26 mouse cellular contexts compared by ENCODE assay signal in genomic region chr3:152776363-152776762, GRCm38 (mm10).
DNase-seq lines count a peak whose midpoint lies in the region; ATAC-seq and TF ChIP-seq lines count a peak whose summit lies in the region.
"Had no signal": no experiment of that assay in that cellular context is flagged by ENCODE, and none has a peak within 500 bp of the region (broad histone marks: within the 10 kb centered on the region; RNA-seq: fewer than 3 reads in every experiment).

No protein-coding gene starts in this region.

- no peak overlapping the region for H3K9ac ChIP-seq in kidney, embryonic 16.5 days (replicated peaks; ENCODE audit: low read length)
- no peak overlapping the region for H3K9ac ChIP-seq in liver, embryonic 16.5 days (ENCODE audit: low read depth, low read length)
- no peak overlapping the region for H3K9ac ChIP-seq in lung, postnatal 0 days (replicated peaks; ENCODE audit: low read depth)
- H3K9ac ChIP-seq: forebrain, embryonic 15.5 days; heart, embryonic 13.5 days; hindbrain, embryonic 12.5 days; hindbrain, embryonic 15.5 days had no signal

- H3K27me3 ChIP-seq in kidney, embryonic 16.5 days (ENCODE audit: insufficient read depth, low read length), result no peaks in the 10 kb centered on the region
- H3K27me3 ChIP-seq in liver, embryonic 16.5 days (ENCODE audit: control insufficient read depth, insufficient read depth, low read depth, low read length), result no peaks in the 10 kb centered on the region
- H3K27me3 ChIP-seq in lung, postnatal 0 days (replicated peaks; ENCODE audit: insufficient read depth, low read length), result no peaks in the 10 kb centered on the region
- H3K27me3 ChIP-seq: CH12.LX; forebrain, embryonic 15.5 days; heart, embryonic 13.5 days; hindbrain, embryonic 12.5 days; hindbrain, embryonic 15.5 days; Patski had no signal

- no peak for TF ChIP-seq CTCF in lung, postnatal 0 days (IDR thresholded peaks at IDR 0.05)

- H3K4me1 ChIP-seq in kidney, embryonic 16.5 days (ENCODE audit: insufficient read depth, low read length), result no peaks in the 10 kb centered on the region
- no peaks in the 10 kb centered on the region for H3K4me1 ChIP-seq in liver, embryonic 16.5 days (ENCODE audit: control insufficient read depth, low read depth, low read length)
- H3K4me1 ChIP-seq in lung, postnatal 0 days (ENCODE audit: insufficient read depth, low read depth, low read length), result no peaks in the 10 kb centered on the region
- H3K4me1 ChIP-seq: forebrain, embryonic 10.5 days; heart, embryonic 10.5 days; heart, embryonic 13.5 days; hindbrain, embryonic 12.5 days; hindbrain, embryonic 15.5 days had no signal

- WGBS in kidney, embryonic 16.5 days, result 78% methylated on average over 6 of the region's 6 CpGs
- 67% methylated on average over 6 of the region's 6 CpGs for WGBS in liver, embryonic 16.5 days (ENCODE audit: insufficient replicate concordance)
- 74% methylated on average over 6 of the region's 6 CpGs for WGBS in lung, postnatal 0 days

- H3K27ac ChIP-seq in kidney, embryonic 16.5 days (ENCODE audit: low read length), result no peak overlapping the region
- no peak overlapping the region for H3K27ac ChIP-seq in liver, embryonic 16.5 days (ENCODE audit: low read length)
- H3K27ac ChIP-seq in lung, postnatal 0 days (ENCODE audit: low read length), result no peak overlapping the region
- H3K27ac ChIP-seq: forebrain, embryonic 10.5 days; forebrain, embryonic 15.5 days; heart, adult 2 months; heart, embryonic 10.5 days; heart, embryonic 13.5 days; hindbrain, embryonic 12.5 days; hindbrain, embryonic 15.5 days had no signal

- intact Hi-C loops in heart, postnatal 25 days (cut with DNase I), result no loop called here

- H3K4me3 ChIP-seq in kidney, embryonic 16.5 days (ENCODE audit: low read length), result no peak overlapping the region
- no peak overlapping the region for H3K4me3 ChIP-seq in liver, embryonic 16.5 days (ENCODE audit: low read depth, low read length)
- no peak overlapping the region for H3K4me3 ChIP-seq in lung, postnatal 0 days (ENCODE audit: low read depth, low read length)
- H3K4me3 ChIP-seq: forebrain, embryonic 10.5 days; forebrain, embryonic 15.5 days; heart, adult 2 months; heart, embryonic 10.5 days; heart, embryonic 13.5 days; hindbrain, embryonic 12.5 days; hindbrain, embryonic 15.5 days had no signal

- ATAC-seq in kidney, embryonic 16.5 days (ENCODE audit: low FRiP score, low TSS enrichment), result no peak
- peak; percentile 61 for ATAC-seq in liver, embryonic 16.5 days (ENCODE audit: low read depth)
- peak; percentile 12; the same call in 1 of the 2 replicates for ATAC-seq in lung, postnatal 0 days
- ATAC-seq: forebrain, embryonic 15.5 days; Patski had no signal

- no peak overlapping the region for H3K4me2 ChIP-seq in kidney, embryonic 16.5 days (replicated peaks; ENCODE audit: low read depth, low read length)
- no peak overlapping the region for H3K4me2 ChIP-seq in liver, embryonic 16.5 days (ENCODE audit: low read depth, low read length)
- no peak overlapping the region for H3K4me2 ChIP-seq in lung, postnatal 0 days (replicated peaks; ENCODE audit: low read depth, low read length)
- H3K4me2 ChIP-seq: forebrain, embryonic 15.5 days; heart, embryonic 13.5 days; hindbrain, embryonic 12.5 days; hindbrain, embryonic 15.5 days had no signal

- TF ChIP-seq EP300 in lung, postnatal 0 days (IDR thresholded peaks at IDR 0.05), result no peak

- no peaks in the 10 kb centered on the region for H3K9me3 ChIP-seq in kidney, embryonic 16.5 days (ENCODE audit: low read length)
- H3K9me3 ChIP-seq in liver, embryonic 16.5 days (replicated peaks; ENCODE audit: control insufficient read depth, low read length), result no peaks in the 10 kb centered on the region
- no peaks in the 10 kb centered on the region for H3K9me3 ChIP-seq in lung, postnatal 0 days (ENCODE audit: low read length)
- H3K9me3 ChIP-seq: forebrain, embryonic 10.5 days; forebrain, embryonic 15.5 days; G1E; heart, embryonic 10.5 days; heart, embryonic 13.5 days; hindbrain, embryonic 12.5 days; hindbrain, embryonic 15.5 days had no signal

- H3K36me3 ChIP-seq in kidney, embryonic 16.5 days (ENCODE audit: insufficient read depth, low read length), result no peaks in the 10 kb centered on the region
- H3K36me3 ChIP-seq in liver, embryonic 16.5 days (ENCODE audit: control insufficient read depth, insufficient read depth), result no peaks in the 10 kb centered on the region
- H3K36me3 ChIP-seq in lung, postnatal 0 days (ENCODE audit: insufficient read depth, low read length), result no peaks in the 10 kb centered on the region
- H3K36me3 ChIP-seq: forebrain, embryonic 15.5 days; heart, embryonic 10.5 days; hindbrain, embryonic 12.5 days; hindbrain, embryonic 15.5 days had no signal

- DNase-seq in heart, adult 11 months, result peak; percentile 50
- no peak for DNase-seq in heart, postnatal 25 days (ENCODE audit: low spot score)
- DNase-seq in kidney, adult 9 months, result peak; percentile 32
- no peak for DNase-seq in liver
- DNase-seq in lung, postnatal 0 days (ENCODE audit: low spot score), result no peak
- no peak for DNase-seq in lung, postnatal 36 days
- DNase-seq: adrenal gland, postnatal 10 days; adrenal gland, postnatal 36 days; B cell, adult 2 months; cerebellum, adult 18-20 months; cerebellum, adult 9-10 months; cerebellum, postnatal 14 days; gastrocnemius, postnatal 25 days; heart, adult 2 months; heart, postnatal 14 days had no signal

Comparison
In these comparisons a context has a peak if more than half of its experiments do, and no peak if none do; other contexts are left out.
1. DNase-seq: peak in heart, adult 11 months (single experiment) and kidney, adult 9 months (single experiment); none in heart, postnatal 25 days (single experiment), liver (single experiment), lung, postnatal 0 days (single experiment) and lung, postnatal 36 days (single experiment).